Mouse (Mus musculus) heart, embryonic 14.5 days (tissue): ENCODE measurements around the gene Repin1. TPM values are rescaled to one million over a fixed set of nuclear protein-coding genes. Genes with fewer than 3 reads are reported as not detected.

Source experiments
- ATAC-seq: fragments of 200-750 bp; cut with Nextera tagmentation; 2 replicates; pipeline ENCODE4 v1.8.0; 2017; ENCODE audit warnings: low read depth, moderate TSS enrichment; ENCODE audit not compliant: insufficient number of reproducible peaks, insufficient read depth, low FRiP score
- H3K27ac ChIP-seq, 2 experiments: fragments of 200-500 bp in 1 of 2; fragments of 300-500 bp in 1 of 2; sonication (generic) in 1 of 2; replicated peaks in 1 of 2; 2 replicates each; pipeline ENCODE4 v1.5.1; 2012 to 2014; ENCODE audit warnings: low read depth in 2 of 2, low read length in 2 of 2, control low read depth in 1 of 2, mild to moderate bottlenecking in 1 of 2, mixed read lengths in 1 of 2; ENCODE audit not compliant: control insufficient read depth in 1 of 2, insufficient read depth in 1 of 2
- H3K27me3 ChIP-seq: fragments of 300-500 bp; sonication (generic); 2 replicates; pipeline ENCODE4 v1.6.1; 2014; ENCODE audit warnings: mild to moderate bottlenecking, low read length, control low read depth; ENCODE audit not compliant: control insufficient read depth, insufficient read depth
- H3K36me3 ChIP-seq: fragments of 300-500 bp; sonication (generic); 2 replicates; pipeline ENCODE4 v1.6.1; 2014; ENCODE audit warnings: mild to moderate bottlenecking, control low read depth, low read length, mixed read lengths; ENCODE audit not compliant: control insufficient read depth, insufficient read depth
- H3K4me1 ChIP-seq, 2 experiments: fragments of 200-500 bp in 1 of 2; fragments of 300-500 bp in 1 of 2; sonication (generic) in 1 of 2; 2 replicates each; pipeline ENCODE4 v1.6.1; 2012 to 2014; ENCODE audit warnings: low read length in 2 of 2, control low read depth in 1 of 2, mixed read lengths in 1 of 2; ENCODE audit not compliant: control insufficient read depth in 2 of 2, insufficient read depth in 2 of 2
- H3K4me2 ChIP-seq: fragments of 300-500 bp; sonication (generic); 2 replicates; pipeline ENCODE4 v1.6.1; 2014; ENCODE audit warnings: mild to moderate bottlenecking, low read length
- H3K4me3 ChIP-seq, 2 experiments: fragments of 200-500 bp in 1 of 2; fragments of 300-500 bp in 1 of 2; sonication (generic) in 1 of 2; 2 replicates each; pipeline ENCODE4 v1.5.1; 2012 to 2014; ENCODE audit warnings: low read length in 2 of 2, mild to moderate bottlenecking in 2 of 2, control low read depth in 1 of 2, low read depth in 1 of 2, moderate library complexity in 1 of 2; ENCODE audit not compliant: control insufficient read depth in 1 of 2, insufficient read depth in 1 of 2
- H3K9ac ChIP-seq: fragments of 300-500 bp; sonication (generic); 2 replicates; pipeline ENCODE4 v1.6.1; 2014; ENCODE audit warnings: mild to moderate bottlenecking, low read length
- H3K9me3 ChIP-seq: fragments of 300-500 bp; sonication (generic); 2 replicates; pipeline ENCODE4 v1.6.1; 2016; ENCODE audit warnings: low read length, control low read depth; ENCODE audit not compliant: control insufficient read depth
- WGBS: fragments of 180-500 bp; shearing (Covaris S2); extraction: QIAGEN DNeasy Blood & Tissue Kit; methylation state at CpG from one replicate; pipeline ENCODE4 v1.1.7; 2014; 5-methylcytosine and 5-hydroxymethylcytosine counted together
- polyA plus RNA-seq: library from polyadenylated mRNA; unstranded; fragments of >200 nt; fragmentation: Nextera tagmentation; extraction: Ambion mirVana; gene quantifications from 2 replicates; pipeline ENCODE4 v1.2.1, GENCODE M21; 2014

Repin1 gene
- polyA plus RNA-seq, 1 experiment from 2014 or later: 25.4 TPM

GRCm38 (mm10) chr6:48554280-48555103, 39.2 kb upstream of the Repin1 start, which contains the start of gene Lrrc61:
Gene Lrrc61, plus strand, starts transcription at chr6:48554796.
- H3K4me3 ChIP-seq: peak within 1 kb of the TSS; percentile 55 to 57
- H3K27ac ChIP-seq: peak within 1 kb of the TSS; percentile 97 to 99
- under 1% methylated on average over 39 of the region's 39 CpGs for WGBS
- 0 out of 2 replicates have a peak, but pooled peaks cover 5% of the 10 kb centered on the region for H3K36me3 ChIP-seq
- H3K9ac ChIP-seq: peak within 1 kb of the TSS; percentile 83
- H3K4me2 ChIP-seq: peak within 1 kb of the TSS; percentile 92
- peak; percentile 86 for ATAC-seq
- no peaks in the 10 kb centered on the region for H3K9me3 ChIP-seq
- no peaks in the 10 kb centered on the region for H3K27me3 ChIP-seq
- H3K4me1 ChIP-seq: peaks cover 9 to 12% of the 10 kb centered on the region in 2 experiments

GRCm38 (mm10) chr6:48555104-48555890, 38.4 kb upstream of the Repin1 start:
- H3K36me3 ChIP-seq: peaks cover 12% of the 10 kb centered on the region; the same call in 1 of the 2 replicates
- H3K9me3 ChIP-seq: no peaks in the 10 kb centered on the region
- peaks cover 9 to 12% of the 10 kb centered on the region in 2 experiments for H3K4me1 ChIP-seq
- H3K4me3 ChIP-seq: peak overlapping the region; percentile 55 to 57
- peak overlapping the region; percentile 92 for H3K4me2 ChIP-seq
- peak; percentile 73; the same call in 1 of the 2 replicates for ATAC-seq
- H3K9ac ChIP-seq: peak overlapping the region; percentile 83
- WGBS: 29% methylated on average over 14 of the region's 14 CpGs
- peak overlapping the region; percentile 97 to 99 for H3K27ac ChIP-seq
- H3K27me3 ChIP-seq: no peaks in the 10 kb centered on the region

DNA sequence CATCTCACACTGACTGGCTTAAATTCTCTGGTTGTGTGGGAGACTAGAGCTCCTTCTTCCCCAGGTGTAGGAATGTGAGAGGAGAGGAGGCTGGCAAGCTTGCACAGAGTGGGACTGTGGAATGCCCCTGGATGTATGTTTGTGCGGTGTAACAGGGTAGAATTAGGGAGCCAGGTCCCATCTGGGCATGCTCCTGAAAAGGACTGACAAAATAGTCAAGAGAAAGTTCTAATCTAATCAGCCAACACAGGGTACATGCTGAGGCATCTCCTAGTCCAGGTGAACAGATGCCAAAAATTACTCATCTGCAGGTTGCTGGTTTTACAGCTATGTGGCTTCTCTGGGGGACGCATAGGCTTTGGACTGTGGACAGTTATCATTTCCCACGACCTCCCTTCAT, 37.7 kb upstream of the Repin1 start:
- Histone ChIP-seq H3K27ac (peak overlapping the region in 1 of 2 experiments; percentile 99; a peak in 1 of 4 replicates), H3K9me3 (no peaks in the 10 kb centered on the region), H3K27me3 (no peaks in the 10 kb centered on the region), H3K36me3 (peaks cover 16% of the 10 kb centered on the region; the same call in 1 of the 2 replicates), H3K4me1 (peaks cover 9 to 12% of the 10 kb centered on the region in 2 experiments), H3K4me3 (no peak overlapping the region), H3K9ac (no peak overlapping the region), H3K4me2 (no peak overlapping the region)
- no peak for ATAC-seq
- WGBS: 75% methylated on average over 3 of the region's 3 CpGs

DNA sequence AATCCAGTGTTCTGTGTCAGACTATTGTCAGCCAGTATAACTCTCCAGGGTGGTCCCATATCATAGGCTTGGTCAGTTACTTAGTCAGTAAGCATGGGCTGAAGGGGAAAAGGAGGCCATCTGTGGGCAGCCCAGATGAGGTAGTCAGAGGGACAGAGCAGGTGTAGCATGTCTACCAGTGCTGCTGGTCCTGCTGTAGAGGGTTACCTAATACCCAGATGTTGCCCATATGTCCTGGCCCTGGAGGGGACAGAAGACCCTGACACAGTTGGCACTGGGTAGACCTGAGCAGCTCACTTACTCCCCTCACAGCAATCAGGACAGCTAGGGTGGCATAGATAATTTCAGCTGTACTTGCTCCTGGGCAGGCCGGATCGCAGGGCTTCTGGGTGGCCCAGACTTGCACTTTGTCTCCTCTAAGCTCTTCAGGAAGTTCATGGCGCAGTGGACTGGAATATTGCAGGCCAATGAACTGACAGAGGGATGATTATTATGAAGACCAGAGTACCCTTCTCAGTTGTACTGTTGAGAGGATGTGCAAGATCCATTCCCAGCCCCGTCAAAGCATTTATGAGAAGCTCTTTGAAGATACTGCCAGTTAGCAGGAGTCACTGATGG, 27.9 kb upstream of the Repin1 start:
- Histone ChIP-seq H3K4me2 (no peak overlapping the region), H3K4me1 (peaks cover 27 to 40% of the 10 kb centered on the region in 2 experiments), H3K9ac (no peak overlapping the region), H3K27ac (peak overlapping the region; percentile 7 to 53; a peak in 3 of 4 replicates), H3K36me3 (peaks cover 10% of the 10 kb centered on the region), H3K4me3 (no peak overlapping the region), H3K9me3 (no peaks in the 10 kb centered on the region), H3K27me3 (no peaks in the 10 kb centered on the region)
- 75% methylated on average over 4 of the region's 4 CpGs for WGBS
- no peak for ATAC-seq

DNA sequence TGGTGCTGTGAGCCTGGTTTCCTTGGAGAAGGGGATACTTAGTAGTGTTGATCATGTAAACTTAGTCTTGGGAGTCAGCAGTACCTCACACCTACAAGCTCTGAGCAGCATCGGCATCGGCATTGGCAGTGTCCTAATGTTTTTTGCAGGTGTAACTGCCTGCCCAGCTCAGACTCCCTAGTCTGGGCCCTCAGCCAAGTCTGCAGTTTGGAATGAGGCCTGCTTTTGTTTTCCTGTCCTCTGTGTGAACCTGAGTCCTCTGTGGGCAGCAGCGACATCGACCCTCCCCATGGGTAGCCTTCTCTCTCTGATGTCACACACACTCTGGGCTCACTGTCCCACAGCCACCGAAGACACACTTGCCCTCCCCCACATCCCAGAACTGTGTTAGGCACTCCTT, 27.4 kb upstream of the Repin1 start:
- ATAC-seq: peak; percentile 31; the same call in 1 of the 2 replicates
- Histone ChIP-seq H3K36me3 (peaks cover 10% of the 10 kb centered on the region), H3K27ac (peak overlapping the region; percentile 13 to 53), H3K27me3 (no peaks in the 10 kb centered on the region), H3K4me1 (peaks cover 27 to 40% of the 10 kb centered on the region in 2 experiments), H3K9me3 (no peaks in the 10 kb centered on the region), H3K4me3 (no peak overlapping the region), H3K4me2 (no peak overlapping the region), H3K9ac (no peak overlapping the region)
- 6% methylated on average over 5 of the region's 5 CpGs for WGBS

DNA sequence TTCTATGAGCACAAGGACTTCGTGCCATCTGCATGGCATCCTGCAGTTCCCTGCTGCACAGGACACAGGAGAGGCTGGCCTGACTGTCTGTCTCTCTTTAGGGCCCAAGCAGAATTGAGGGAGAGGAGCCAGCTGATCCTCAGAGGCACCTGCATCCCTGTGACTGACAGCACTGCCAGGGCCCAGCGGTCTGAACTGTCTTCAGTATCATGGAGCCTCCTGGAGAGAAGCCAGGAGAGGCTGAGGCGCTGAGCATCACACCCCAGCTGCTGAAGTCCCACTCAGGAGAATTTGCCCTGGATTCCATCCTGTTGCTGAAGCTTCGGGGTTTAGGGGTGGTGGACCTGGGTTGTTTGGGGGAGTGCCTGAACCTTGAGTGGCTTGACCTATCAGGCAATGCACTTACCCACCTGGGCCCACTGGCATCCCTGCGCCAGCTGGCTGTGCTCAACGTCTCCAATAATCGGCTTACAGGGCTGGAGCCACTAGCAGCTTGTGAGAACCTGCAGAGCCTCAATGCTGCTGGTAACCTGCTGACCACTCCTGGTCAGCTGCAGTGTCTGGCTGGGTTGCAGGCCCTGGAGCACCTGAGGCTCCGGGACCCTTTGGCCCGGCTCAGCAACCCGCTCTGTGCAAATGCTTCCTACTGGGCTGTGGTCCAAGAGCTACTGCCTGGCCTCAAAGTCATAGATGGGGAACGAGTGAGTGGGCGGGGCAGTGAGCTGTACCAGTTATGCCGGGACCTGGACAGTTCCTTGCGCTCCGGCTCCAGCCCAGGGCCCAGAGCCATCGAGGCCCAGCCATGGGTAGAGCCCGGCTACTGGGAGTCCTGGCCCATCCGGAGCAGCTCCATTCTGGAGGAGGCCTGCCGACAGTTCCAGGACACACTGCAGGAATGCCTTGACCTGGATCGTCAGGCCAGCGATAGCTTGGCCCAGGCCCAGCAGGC, 25.4 kb upstream of the Repin1 start:
- peak; percentile 58 for ATAC-seq
- 24% methylated on average over 21 of the region's 21 CpGs for WGBS
- Histone ChIP-seq H3K27me3 (no peaks in the 10 kb centered on the region), H3K9me3 (no peaks in the 10 kb centered on the region), H3K36me3 (peaks cover 6% of the 10 kb centered on the region), H3K4me1 (peaks cover 41 to 55% of the 10 kb centered on the region in 2 experiments), H3K9ac (peak overlapping the region; percentile 51), H3K27ac (peak overlapping the region; percentile 58 to 81), H3K4me2 (peak overlapping the region; percentile 52), H3K4me3 (peak overlapping the region in 1 of 2 experiments; percentile 2; a peak in 1 of 4 replicates)
